In genomic region chr13:108429623-108430022, GRCm38 (mm10) we compare ENCODE assay signal across 30 mouse cellular contexts. TPM values are rescaled to one million over a fixed set of nuclear protein-coding genes. Genes with fewer than 3 reads are reported as not detected.
A peak's percentile ranks its signal among the peaks of the same experiment; 100 is the strongest.
DNase-seq lines count a peak whose midpoint lies in the region; ATAC-seq lines count a peak whose summit lies in the region.
"Had no signal": no experiment of that assay in that cellular context is flagged by ENCODE, and none has a peak within 500 bp of the region (broad histone marks: within the 10 kb centered on the region; RNA-seq: fewer than 3 reads in every experiment).

No protein-coding gene starts in this region.

- no peaks in the 10 kb centered on the region; the same call in 1 of the 2 replicates for H3K4me1 ChIP-seq in hindbrain, embryonic 14.5 days (replicated peaks; ENCODE audit: control insufficient read depth, insufficient read depth, low read length)
- H3K4me1 ChIP-seq in hindbrain, embryonic 11.5 days (replicated peaks; ENCODE audit: control insufficient read depth, insufficient read depth, low read length) = no peaks in the 10 kb centered on the region
- no peaks in the 10 kb centered on the region for H3K4me1 ChIP-seq in kidney, embryonic 15.5 days
- H3K4me1 ChIP-seq in neural tube, embryonic 12.5 days = no peaks in the 10 kb centered on the region
- 0 out of 2 replicates have a peak, but pooled peaks cover 4% of the 10 kb centered on the region for H3K4me1 ChIP-seq in neural tube, embryonic 15.5 days
- H3K4me1 ChIP-seq: embryonic facial prominence, embryonic 13.5 days; forebrain, embryonic 15.5 days; heart, embryonic 10.5 days; heart, embryonic 15.5 days; limb, embryonic 15.5 days; liver, embryonic 13.5 days had no signal

- H3K4me3 ChIP-seq in hindbrain, embryonic 14.5 days (replicated peaks; ENCODE audit: low read length) = no peak overlapping the region
- no peak overlapping the region for H3K4me3 ChIP-seq in hindbrain, embryonic 11.5 days (ENCODE audit: low read depth, low read length)
- no peak overlapping the region for H3K4me3 ChIP-seq in kidney, embryonic 15.5 days (replicated peaks)
- no peak overlapping the region for H3K4me3 ChIP-seq in neural tube, embryonic 12.5 days
- H3K4me3 ChIP-seq in neural tube, embryonic 15.5 days (replicated peaks) = no peak overlapping the region
- H3K4me3 ChIP-seq: embryonic facial prominence, embryonic 13.5 days; forebrain, embryonic 10.5 days; forebrain, embryonic 15.5 days; heart, embryonic 10.5 days; heart, embryonic 15.5 days; limb, embryonic 10.5 days; limb, embryonic 15.5 days; liver, embryonic 13.5 days; megakaryocyte, embryonic 14.5 days had no signal

- no peaks in the 10 kb centered on the region for H3K27me3 ChIP-seq in hindbrain, embryonic 14.5 days (ENCODE audit: control insufficient read depth, insufficient read depth, low read length)
- no peaks in the 10 kb centered on the region for H3K27me3 ChIP-seq in hindbrain, embryonic 11.5 days (ENCODE audit: control insufficient read depth, insufficient read depth, low read length)
- no peaks in the 10 kb centered on the region for H3K27me3 ChIP-seq in kidney, embryonic 15.5 days
- H3K27me3 ChIP-seq in neural tube, embryonic 12.5 days (replicated peaks) = no peaks in the 10 kb centered on the region
- H3K27me3 ChIP-seq in neural tube, embryonic 15.5 days (replicated peaks) = no peaks in the 10 kb centered on the region
- H3K27me3 ChIP-seq: embryonic facial prominence, embryonic 13.5 days; forebrain, embryonic 15.5 days; heart, embryonic 15.5 days; limb, embryonic 15.5 days; liver, embryonic 13.5 days had no signal

- 62% methylated on average over 2 of the region's 2 CpGs for WGBS in hindbrain, embryonic 14.5 days
- 83% methylated on average over 2 of the region's 2 CpGs for WGBS in hindbrain, embryonic 11.5 days
- 86% methylated on average over 2 of the region's 2 CpGs for WGBS in kidney, embryonic 15.5 days
- WGBS in neural tube, embryonic 12.5 days = 78% methylated on average over 2 of the region's 2 CpGs
- 57% methylated on average over 2 of the region's 2 CpGs for WGBS in neural tube, embryonic 15.5 days

- 0 out of 2 replicates have a peak, but pooled peaks have one; percentile 53 for ATAC-seq in hindbrain, embryonic 14.5 days (ENCODE audit: low FRiP score)
- no peak for ATAC-seq in hindbrain, embryonic 11.5 days (ENCODE audit: low FRiP score)
- ATAC-seq in kidney, embryonic 15.5 days (replicated peaks; ENCODE audit: low FRiP score) = no peak
- peak; percentile 25; the same call in 1 of the 2 replicates for ATAC-seq in neural tube, embryonic 12.5 days (ENCODE audit: low FRiP score, low read depth)
- no peak for ATAC-seq in neural tube, embryonic 15.5 days (ENCODE audit: low FRiP score)
- ATAC-seq: CD4-positive, CD25-positive, alpha-beta regulatory T cell, adult 4 months; forebrain, embryonic 15.5 days; inflammation-experienced regulatory T-cells, adult 6 months; lung, postnatal 0 days had no signal

- no peak overlapping the region for H3K4me2 ChIP-seq in hindbrain, embryonic 14.5 days (replicated peaks)
- no peak overlapping the region for H3K4me2 ChIP-seq in hindbrain, embryonic 11.5 days (replicated peaks; ENCODE audit: low read depth, low read length)
- no peak overlapping the region for H3K4me2 ChIP-seq in kidney, embryonic 15.5 days
- H3K4me2 ChIP-seq in neural tube, embryonic 12.5 days (replicated peaks) = no peak overlapping the region
- no peak overlapping the region for H3K4me2 ChIP-seq in neural tube, embryonic 15.5 days
- H3K4me2 ChIP-seq: embryonic facial prominence, embryonic 13.5 days; forebrain, embryonic 15.5 days; heart, embryonic 15.5 days; limb, embryonic 15.5 days; liver, embryonic 13.5 days had no signal

- H3K9me3 ChIP-seq in hindbrain, embryonic 14.5 days (ENCODE audit: control insufficient read depth, low read length) = no peaks in the 10 kb centered on the region
- no peaks in the 10 kb centered on the region for H3K9me3 ChIP-seq in hindbrain, embryonic 11.5 days (ENCODE audit: control insufficient read depth, low read length)
- no peaks in the 10 kb centered on the region for H3K9me3 ChIP-seq in kidney, embryonic 15.5 days (replicated peaks)
- H3K9me3 ChIP-seq in neural tube, embryonic 12.5 days = no peaks in the 10 kb centered on the region
- H3K9me3 ChIP-seq in neural tube, embryonic 15.5 days (replicated peaks) = no peaks in the 10 kb centered on the region
- H3K9me3 ChIP-seq: embryonic facial prominence, embryonic 13.5 days; forebrain, embryonic 10.5 days; forebrain, embryonic 15.5 days; heart, embryonic 10.5 days; heart, embryonic 15.5 days; limb, embryonic 10.5 days; limb, embryonic 15.5 days; liver, embryonic 13.5 days had no signal

- no peak overlapping the region for H3K9ac ChIP-seq in hindbrain, embryonic 14.5 days
- no peak overlapping the region for H3K9ac ChIP-seq in hindbrain, embryonic 11.5 days (ENCODE audit: low read depth, low read length)
- no peak overlapping the region for H3K9ac ChIP-seq in kidney, embryonic 15.5 days
- no peak overlapping the region for H3K9ac ChIP-seq in neural tube, embryonic 12.5 days
- H3K9ac ChIP-seq in neural tube, embryonic 15.5 days (replicated peaks) = no peak overlapping the region
- H3K9ac ChIP-seq: embryonic facial prominence, embryonic 13.5 days; forebrain, embryonic 15.5 days; heart, embryonic 15.5 days; limb, embryonic 15.5 days; liver, embryonic 13.5 days had no signal

- H3K36me3 ChIP-seq in hindbrain, embryonic 14.5 days (replicated peaks; ENCODE audit: control insufficient read depth, insufficient read depth) = no peaks in the 10 kb centered on the region
- no peaks in the 10 kb centered on the region for H3K36me3 ChIP-seq in hindbrain, embryonic 11.5 days (ENCODE audit: control insufficient read depth, insufficient read depth, low read length)
- no peaks in the 10 kb centered on the region for H3K36me3 ChIP-seq in kidney, embryonic 15.5 days
- H3K36me3 ChIP-seq in neural tube, embryonic 12.5 days = no peaks in the 10 kb centered on the region
- H3K36me3 ChIP-seq in neural tube, embryonic 15.5 days = no peaks in the 10 kb centered on the region
- H3K36me3 ChIP-seq: embryonic facial prominence, embryonic 13.5 days; forebrain, embryonic 10.5 days; forebrain, embryonic 15.5 days; heart, embryonic 10.5 days; heart, embryonic 15.5 days; limb, embryonic 10.5 days; limb, embryonic 15.5 days; liver, embryonic 13.5 days had no signal

- DNase-seq in hindbrain, embryonic 14.5 days (ENCODE audit: low spot score) = no peak
- no peak for DNase-seq in hindbrain, embryonic 11.5 days (ENCODE audit: low spot score)
- DNase-seq in kidney, postnatal 36 days = peak; percentile 16 to 25
- DNase-seq in spleen, postnatal 36 days (ENCODE audit: low spot score in 2 of 2) = no peak
- DNase-seq: adrenal gland, postnatal 14 days; cerebellum, adult 11-12 months; cerebellum, adult 9-11 months; gastrocnemius, postnatal 25 days; heart, adult 11 months; heart, postnatal 4 days; layer of hippocampus, adult 9-11 months; liver, embryonic 13.5 days; lung, adult 18-20 months; lung, postnatal 4 days; right cerebral cortex, postnatal 4 days; thymus, postnatal 4 days had no signal

- H3K27ac ChIP-seq in hindbrain, embryonic 14.5 days = peak overlapping the region; percentile 49
- H3K27ac ChIP-seq in hindbrain, embryonic 11.5 days (ENCODE audit: low read depth, low read length) = no peak overlapping the region
- H3K27ac ChIP-seq in kidney, embryonic 15.5 days = no peak overlapping the region
- H3K27ac ChIP-seq in neural tube, embryonic 12.5 days = no peak overlapping the region
- H3K27ac ChIP-seq in neural tube, embryonic 15.5 days (replicated peaks) = no peak overlapping the region
- H3K27ac ChIP-seq: embryonic facial prominence, embryonic 13.5 days; forebrain, embryonic 10.5 days; forebrain, embryonic 15.5 days; heart, embryonic 10.5 days; heart, embryonic 15.5 days; limb, embryonic 10.5 days; limb, embryonic 15.5 days; liver, embryonic 13.5 days had no signal

RNA-seq across cellular contexts. Expression of gene Pde4d, which starts 20.1 kb away (rescaled TPM):
- polyA plus RNA-seq in hindbrain, embryonic 14.5 days (2014; fragmentation: Nextera tagmentation; extraction: Ambion mirVana) = 23.2 and 24.8 TPM in 2 replicates
- 11.5 and 18.3 TPM in 2 replicates for polyA plus RNA-seq in hindbrain, embryonic 11.5 days (2014; fragmentation: Nextera tagmentation; extraction: Ambion mirVana)
- 13.9 and 16.7 TPM in 2 replicates for polyA plus RNA-seq in kidney, embryonic 15.5 days (2015; fragmentation: Nextera tagmentation; extraction: Ambion mirVana)
- polyA plus RNA-seq in neural tube, embryonic 12.5 days (2016; fragmentation: Nextera tagmentation; extraction: Ambion mirVana) = 12.4 and 17.4 TPM in 2 replicates
- polyA plus RNA-seq in neural tube, embryonic 15.5 days (2015; fragmentation: Nextera tagmentation; extraction: Ambion mirVana) = 20.7 and 22.8 TPM in 2 replicates

Comparison
In these comparisons a context has a peak if more than half of its experiments do, and no peak if none do; other contexts are left out.
1. ATAC-seq: peak in hindbrain, embryonic 14.5 days (single experiment) and neural tube, embryonic 12.5 days (single experiment); none in hindbrain, embryonic 11.5 days (single experiment), kidney, embryonic 15.5 days (single experiment) and neural tube, embryonic 15.5 days (single experiment).
2. DNase-seq: peak in kidney, postnatal 36 days (2 of 2); none in hindbrain, embryonic 14.5 days (single experiment), hindbrain, embryonic 11.5 days (single experiment) and spleen, postnatal 36 days (0 of 2).